Mouse (Mus musculus): ENCODE measurements around the gene Aprt. TPM values are rescaled to one million over a fixed set of nuclear protein-coding genes. Genes with fewer than 3 reads are reported as not detected.

The Aprt gene
- total and polyA plus RNA-seq, 3 experiments: 239 to 287 TPM; not detected in 1

- DNase-seq (ENCODE audit: low read depth, low spot score): peak; percentile 9
- Histone ChIP-seq H3K9me3 (replicated peaks; ENCODE audit: insufficient read depth, low read length) (no peaks in the 10 kb centered on the region), H3K36me3 (ENCODE audit: control insufficient read depth in 1 of 2, insufficient read depth in 2 of 2, low read length in 2 of 2) (peaks cover 0 to 7% of the 10 kb centered on the region in 2 experiments; a peak in 2 of 4 replicates), H3K79me2 (ENCODE audit: control insufficient read depth, insufficient read depth, low read length, poor library complexity) (peaks cover 19% of the 10 kb centered on the region; the same call in 1 of the 2 replicates), H3K27ac (ENCODE audit: control insufficient read depth, low read depth, low read length) (no peak overlapping the region), H3K27me3 (ENCODE audit: control insufficient read depth in 1 of 2, insufficient read depth in 2 of 2, low read length in 2 of 2) (no peaks in the 10 kb centered on the region), H3K4me1 (ENCODE audit: control insufficient read depth in 1 of 2, insufficient read depth in 2 of 2, low read length in 2 of 2) (peaks cover 0 to 15% of the 10 kb centered on the region in 2 experiments; a peak in 2 of 4 replicates), H3K4me3 (ENCODE audit: control insufficient read depth in 1 of 2, insufficient read depth in 1 of 2, low read depth in 2 of 2, low read length in 2 of 2) (no peak overlapping the region), H3K9ac (ENCODE audit: control insufficient read depth, low read depth, low read length, poor library complexity, severe bottlenecking) (no peak overlapping the region)
- TF ChIP-seq POLR2A (IDR thresholded peaks at IDR 0.05; ENCODE audit: control insufficient read depth in 1 of 2, insufficient read depth in 1 of 2, low read depth in 1 of 2, low read length in 2 of 2, poor library complexity in 1 of 2): no peak
- TF ChIP-seq CTCF (IDR thresholded peaks at IDR 0.05 in 2 of 3, conservative IDR thresholded peaks at IDR 0.05 in 1 of 3; ENCODE audit: control insufficient read depth in 1 of 3, insufficient read depth in 1 of 3, low read depth in 2 of 3, low read length in 3 of 3, poor library complexity in 1 of 3, severe bottlenecking in 1 of 3): peak in 2 of 3 experiments; percentile 10 to 25; a peak in 2 of 6 replicates
- TF ChIP-seq UBTF (IDR thresholded peaks at IDR 0.05; ENCODE audit: borderline replicate concordance, insufficient read depth, low read depth, low read length): no peak
Observed at GRCm38 (mm10) chr8:122558671-122559349, 17.9 kb downstream of the Aprt start.

DNA sequence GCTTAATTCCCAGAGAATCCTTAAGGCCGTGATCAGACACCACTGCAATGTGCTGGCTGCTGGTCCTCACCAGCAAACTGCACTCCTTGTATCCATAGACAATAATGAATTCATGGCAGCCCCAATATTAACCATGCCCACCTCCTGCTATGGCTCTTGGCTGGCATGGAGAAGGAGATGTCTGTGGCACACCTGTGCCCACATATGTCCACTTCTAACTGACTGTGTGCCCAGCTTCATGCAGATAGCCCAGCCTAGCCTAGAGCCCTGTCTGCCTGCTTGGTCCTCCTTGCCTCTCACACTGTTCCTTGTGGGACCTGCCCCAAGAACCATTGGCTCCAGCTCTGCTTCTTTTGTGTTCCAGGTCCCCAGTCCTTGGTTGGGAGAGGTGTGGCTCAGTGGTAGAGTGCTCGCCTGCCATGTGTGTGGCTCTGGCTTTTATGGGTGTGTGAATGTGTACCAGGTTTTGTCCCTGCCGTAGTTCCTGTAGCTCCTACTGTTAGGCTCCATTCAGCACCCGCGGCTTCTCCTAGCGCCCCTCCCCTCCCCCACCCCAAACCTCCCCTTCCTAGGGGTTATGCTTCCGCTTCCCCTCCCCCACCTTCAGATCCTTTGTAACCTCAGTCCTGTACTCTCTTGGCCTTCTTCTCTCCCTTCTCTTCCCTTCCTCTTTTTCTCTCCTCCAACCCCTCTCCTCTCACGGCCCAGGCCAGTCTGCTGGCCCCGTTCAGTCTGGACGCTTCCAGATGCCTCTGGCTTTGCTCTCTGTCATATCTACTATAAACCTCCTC is 19.3 kb downstream of the Aprt start:
- Histone ChIP-seq H3K9me3 (replicated peaks; ENCODE audit: insufficient read depth, low read length) (no peaks in the 10 kb centered on the region), H3K36me3 (ENCODE audit: control insufficient read depth in 1 of 2, insufficient read depth in 2 of 2, low read length in 2 of 2) (peaks cover 0 to 7% of the 10 kb centered on the region in 2 experiments; a peak in 2 of 4 replicates), H3K4me1 (ENCODE audit: control insufficient read depth in 1 of 2, insufficient read depth in 2 of 2, low read length in 2 of 2) (peaks cover 0 to 15% of the 10 kb centered on the region in 2 experiments; a peak in 2 of 4 replicates), H3K9ac (ENCODE audit: control insufficient read depth, low read depth, low read length, poor library complexity, severe bottlenecking) (no peak overlapping the region), H3K27me3 (ENCODE audit: control insufficient read depth in 1 of 2, insufficient read depth in 2 of 2, low read length in 2 of 2) (no peaks in the 10 kb centered on the region), H3K79me2 (ENCODE audit: control insufficient read depth, insufficient read depth, low read length, poor library complexity) (peaks cover 23% of the 10 kb centered on the region; the same call in 1 of the 2 replicates), H3K27ac (ENCODE audit: control insufficient read depth, low read depth, low read length) (no peak overlapping the region), H3K4me3 (ENCODE audit: control insufficient read depth in 1 of 2, insufficient read depth in 1 of 2, low read depth in 2 of 2, low read length in 2 of 2) (no peak overlapping the region)
- TF ChIP-seq ZKSCAN1 (IDR thresholded peaks at IDR 0.05; ENCODE audit: low read depth, low read length) (no peak), CHD2 (IDR thresholded peaks at IDR 0.05; ENCODE audit: low read length) (no peak), TCF12 (IDR thresholded peaks at IDR 0.05; ENCODE audit: low read depth, low read length) (no peak), RCOR1 (IDR thresholded peaks at IDR 0.05; ENCODE audit: low read depth, low read length) (no peak), SMC3 (IDR thresholded peaks at IDR 0.05; ENCODE audit: low read depth, low read length) (no peak), POLR2A (IDR thresholded peaks at IDR 0.05; ENCODE audit: control insufficient read depth in 1 of 2, insufficient read depth in 1 of 2, low read depth in 1 of 2, low read length in 2 of 2, poor library complexity in 1 of 2) (no peak), MYC (IDR thresholded peaks at IDR 0.05; ENCODE audit: low read depth, low read length) (no peak), MYB (IDR thresholded peaks at IDR 0.05; ENCODE audit: low read depth, low read length) (no peak), BHLHE40 (IDR thresholded peaks at IDR 0.05; ENCODE audit: borderline replicate concordance, low read depth, low read length) (no peak), GABPA (IDR thresholded peaks at IDR 0.05; ENCODE audit: low read depth, low read length) (no peak), ETS1 (IDR thresholded peaks at IDR 0.05; ENCODE audit: low read depth, low read length) (no peak), POLR2AphosphoS5 (IDR thresholded peaks at IDR 0.05; ENCODE audit: borderline replicate concordance, low read depth, low read length) (no peak), GATA1 (IDR thresholded peaks at IDR 0.05; ENCODE audit: low read depth, low read length) (no peak), MAZ (IDR thresholded peaks at IDR 0.05; ENCODE audit: low read depth, low read length) (no peak), MEF2A (IDR thresholded peaks at IDR 0.05; ENCODE audit: extremely low read depth, insufficient replicate concordance, low read depth, low read length, poor library complexity, severe bottlenecking) (no peak), NELFE (IDR thresholded peaks at IDR 0.05; ENCODE audit: low read depth, low read length) (no peak), USF1 (IDR thresholded peaks at IDR 0.05; ENCODE audit: low read depth, low read length) (no peak), EP300 (IDR thresholded peaks at IDR 0.05; ENCODE audit: low read depth in 1 of 2, low read length in 2 of 2) (no peak), ZC3H11A (IDR thresholded peaks at IDR 0.05; ENCODE audit: low read depth, low read length) (no peak), SIN3A (IDR thresholded peaks at IDR 0.05; ENCODE audit: low read length) (no peak)
- no peak for DNase-seq (ENCODE audit: low read depth, low spot score)

Measured in MEL (cell line).